Comparison of ENCODE assay signal across 8 mouse cellular contexts in the genomic region with DNA sequence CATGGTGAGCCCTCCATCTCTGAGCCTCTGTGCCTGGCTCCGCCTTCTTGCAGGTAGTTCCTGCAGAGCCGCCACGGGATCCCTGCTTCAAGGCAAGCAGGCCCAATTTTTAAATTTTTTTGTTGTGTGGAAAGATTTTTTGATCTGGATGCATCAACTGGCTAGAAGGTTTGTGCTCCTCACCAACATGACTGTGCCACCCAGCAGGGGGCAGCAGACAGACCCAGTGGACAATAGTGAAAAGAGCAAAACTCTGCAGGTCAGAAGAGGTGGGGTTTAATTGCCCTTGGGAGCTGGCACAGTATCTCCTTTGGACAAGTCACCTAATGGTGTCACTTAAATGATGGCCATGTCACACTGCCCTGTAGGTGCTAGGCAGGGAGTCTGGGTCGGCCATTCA.
DNase-seq lines count a peak whose midpoint lies in the region; ATAC-seq and TF ChIP-seq lines count a peak whose summit lies in the region.

No protein-coding gene starts in this region.

- intact Hi-C loops in heart, postnatal 10 days (cut with DNase I): loop anchor here (1.0 to 10.0 kb wide), 4 partner anchors 42 to 300 kb away; partner anchors contain the start of gene Trpm1

- peaks cover 4% of the 10 kb centered on the region for H3K4me1 ChIP-seq in heart, embryonic 12.5 days (replicated peaks)
- no peaks in the 10 kb centered on the region for H3K4me1 ChIP-seq in midbrain, postnatal 0 days (ENCODE audit: insufficient read depth, low read length)

- WGBS in heart, embryonic 12.5 days: 65% methylated on average over 4 of the region's 4 CpGs
- WGBS in midbrain, postnatal 0 days: 77% methylated on average over 4 of the region's 4 CpGs

- no peaks in the 10 kb centered on the region for H3K9me3 ChIP-seq in heart, embryonic 12.5 days (replicated peaks)
- H3K9me3 ChIP-seq in midbrain, postnatal 0 days (ENCODE audit: low read length): no peaks in the 10 kb centered on the region

- peak; percentile 70 for TF ChIP-seq CTCF in midbrain, postnatal 0 days (IDR thresholded peaks at IDR 0.05)

- no peak overlapping the region for H3K4me3 ChIP-seq in heart, embryonic 12.5 days
- no peak overlapping the region for H3K4me3 ChIP-seq in midbrain, postnatal 0 days (ENCODE audit: low read depth, low read length)

- H3K27ac ChIP-seq in heart, embryonic 12.5 days (ENCODE audit: poor library complexity, severe bottlenecking): no peak overlapping the region
- H3K27ac ChIP-seq in midbrain, postnatal 0 days (ENCODE audit: low read depth, low read length): no peak overlapping the region

- peak; percentile 97 for DNase-seq in heart, adult 11 months
- peak; percentile 61 for DNase-seq in R1 (ENCODE audit: low read depth, low spot score)
- peak; percentile 69 to 79 for DNase-seq in cerebellum, postnatal 25 days
- DNase-seq in heart, postnatal 10 days: peak; percentile 86 to 90
- peak; percentile 67 to 76 for DNase-seq in left cerebral cortex, adult 18-20 months (ENCODE audit: low spot score in 2 of 2)
- DNase-seq in midbrain, postnatal 0 days (ENCODE audit: low spot score): peak; percentile 35
- DNase-seq in splenic B cell, adult 2 months (ENCODE audit: low read depth, low spot score): peak; percentile 87

- 0 out of 2 replicates have a peak, but pooled peaks cover 5% of the 10 kb centered on the region for H3K27me3 ChIP-seq in heart, embryonic 12.5 days (replicated peaks)
- H3K27me3 ChIP-seq in midbrain, postnatal 0 days (ENCODE audit: insufficient read depth, low read length): no peaks in the 10 kb centered on the region
- H3K27me3 ChIP-seq in splenic B cell, adult 2 months (ENCODE audit: control insufficient read depth, insufficient read depth, low read length, poor library complexity, severe bottlenecking): no peaks in the 10 kb centered on the region

- no peak overlapping the region for H3K4me2 ChIP-seq in heart, embryonic 12.5 days
- H3K4me2 ChIP-seq in midbrain, postnatal 0 days (ENCODE audit: low read depth, low read length, poor library complexity, severe bottlenecking): no peak overlapping the region

- no peak overlapping the region for H3K9ac ChIP-seq in heart, embryonic 12.5 days
- H3K9ac ChIP-seq in midbrain, postnatal 0 days (replicated peaks; ENCODE audit: low read length, poor library complexity, severe bottlenecking): no peak overlapping the region

- no peak for ATAC-seq in heart, embryonic 12.5 days (ENCODE audit: insufficient number of reproducible peaks, low FRiP score)
- ATAC-seq in midbrain, postnatal 0 days (ENCODE audit: low FRiP score): no peak

- no peaks in the 10 kb centered on the region for H3K36me3 ChIP-seq in heart, embryonic 12.5 days
- H3K36me3 ChIP-seq in midbrain, postnatal 0 days (ENCODE audit: insufficient read depth, low read length): no peaks in the 10 kb centered on the region
- no peaks in the 10 kb centered on the region for H3K36me3 ChIP-seq in splenic B cell, adult 2 months (ENCODE audit: control insufficient read depth, insufficient read depth, low read length, poor library complexity, severe bottlenecking)

Comparison
In these comparisons a context has a peak if more than half of its experiments do, and no peak if none do; other contexts are left out.
1. DNase-seq: peak in every context shown above with its lines; median percentile 97 in heart, adult 11 months; 88 in heart, postnatal 10 days; 87 in splenic B cell, adult 2 months; 74 in cerebellum, postnatal 25 days; 72 in left cerebral cortex, adult 18-20 months; 61 in R1; 35 in midbrain, postnatal 0 days.